Mouse (Mus musculus): Measurements from ENCODE around the gene Agap2.

DNA sequence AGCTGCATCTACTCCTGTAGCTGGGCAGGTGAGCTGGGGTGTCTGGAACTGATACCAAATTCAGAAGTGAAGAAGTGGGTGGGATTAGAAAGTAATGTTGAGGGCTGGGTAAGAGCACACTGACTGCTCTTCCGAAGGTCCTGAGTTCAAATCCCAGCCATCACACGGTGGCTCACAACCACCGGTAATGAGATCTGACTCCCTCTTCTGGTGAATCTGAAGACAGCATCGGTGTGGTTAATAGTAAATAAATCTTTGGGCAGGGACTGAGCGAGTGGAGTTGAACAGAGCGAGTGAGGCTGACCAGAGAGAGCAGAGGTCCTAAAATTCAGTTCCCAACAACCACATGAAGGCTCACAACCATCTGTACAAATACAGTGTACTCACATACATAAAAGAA is 10.5 kb downstream of the Agap2 start:
- TF ChIP-seq CTCF (IDR thresholded peaks at IDR 0.05; ENCODE audit: low read depth, low read length) (peak; percentile 7; the same call in 1 of the 2 replicates), POLR2A (IDR thresholded peaks at IDR 0.05; ENCODE audit: extremely low read depth, insufficient read depth, low read length) (no peak)
